Mouse (Mus musculus): Measurements from ENCODE around the gene Trabd2b.

The Trabd2b gene

DNA sequence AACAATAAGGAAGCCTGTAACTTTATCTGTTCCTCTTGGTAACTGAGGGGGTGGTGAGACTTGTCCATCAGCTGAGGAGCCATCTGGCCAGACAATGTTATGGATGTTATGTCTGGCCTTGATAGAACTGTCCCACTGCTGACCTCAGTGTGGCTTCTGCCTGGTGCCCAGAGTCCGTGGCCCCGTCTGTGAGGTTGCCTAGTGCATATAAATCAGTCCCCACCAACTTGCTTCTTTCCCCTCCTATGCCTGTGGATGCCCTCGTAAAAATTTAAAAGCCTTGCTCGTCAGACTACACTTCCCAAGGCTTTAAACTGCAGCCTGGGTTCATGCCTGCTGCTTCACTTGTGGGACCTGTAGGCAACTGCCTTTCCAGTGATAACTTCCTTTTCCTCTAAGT, 85.6 kb downstream of the Trabd2b start:
- no peak for DNase-seq (ENCODE audit: low spot score in 2 of 2)

DNA sequence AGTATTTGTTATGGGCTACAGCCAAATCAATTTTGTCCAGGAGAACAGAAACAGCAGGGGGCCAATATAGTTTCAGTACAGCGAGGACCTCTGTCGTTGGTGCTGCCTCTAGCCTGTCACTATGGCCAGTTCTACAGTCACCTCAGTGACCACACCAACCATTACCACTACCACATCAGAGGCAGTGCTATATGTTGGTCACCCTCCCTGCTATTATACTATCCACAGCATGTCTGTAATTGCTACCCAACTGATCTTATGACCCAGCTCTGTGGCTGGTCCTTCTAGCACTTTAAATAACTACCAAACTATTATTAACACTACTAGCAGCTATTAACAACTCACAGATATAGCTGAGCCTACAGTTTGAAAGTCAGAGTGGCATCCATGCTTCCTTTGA, 87.5 kb downstream of the Trabd2b start:
- DNase-seq (ENCODE audit: low spot score in 2 of 2): no peak

DNA sequence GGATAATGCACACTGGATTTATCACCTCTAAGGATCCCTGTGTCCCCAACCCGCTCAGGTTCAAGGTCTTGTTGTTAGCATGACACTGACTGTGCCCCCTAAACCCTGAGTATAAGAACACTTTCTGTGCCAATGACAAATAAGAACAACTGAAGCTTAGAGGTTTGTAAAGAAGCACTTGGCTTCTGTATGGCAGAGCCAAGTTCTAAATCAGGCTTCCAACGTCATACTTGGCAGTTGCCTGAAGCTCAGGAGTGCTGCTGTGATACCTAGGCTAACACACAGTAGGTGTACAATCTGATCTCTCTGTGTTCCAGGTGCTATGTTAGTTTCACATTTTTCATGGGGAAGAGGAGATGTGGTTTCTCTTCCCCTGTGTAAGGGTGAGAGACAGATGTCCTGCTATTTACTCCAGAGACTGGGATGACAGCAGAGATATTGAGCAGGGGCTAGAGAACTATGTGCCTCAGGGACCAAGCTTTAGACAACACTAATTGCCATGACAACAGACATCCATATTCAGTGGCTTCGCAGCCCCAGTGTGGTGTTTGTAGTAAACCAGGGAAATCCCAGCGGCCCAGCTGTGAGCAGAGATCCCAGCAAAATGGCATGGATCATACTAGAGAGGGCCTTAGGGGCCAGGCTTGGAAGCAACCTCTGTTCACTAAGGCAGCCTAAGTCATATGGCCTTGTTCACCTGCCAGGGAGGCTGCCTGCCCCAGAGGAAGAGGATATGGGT, 89.3 kb downstream of the Trabd2b start:
- DNase-seq (ENCODE audit: low spot score in 2 of 2): no peak

DNA sequence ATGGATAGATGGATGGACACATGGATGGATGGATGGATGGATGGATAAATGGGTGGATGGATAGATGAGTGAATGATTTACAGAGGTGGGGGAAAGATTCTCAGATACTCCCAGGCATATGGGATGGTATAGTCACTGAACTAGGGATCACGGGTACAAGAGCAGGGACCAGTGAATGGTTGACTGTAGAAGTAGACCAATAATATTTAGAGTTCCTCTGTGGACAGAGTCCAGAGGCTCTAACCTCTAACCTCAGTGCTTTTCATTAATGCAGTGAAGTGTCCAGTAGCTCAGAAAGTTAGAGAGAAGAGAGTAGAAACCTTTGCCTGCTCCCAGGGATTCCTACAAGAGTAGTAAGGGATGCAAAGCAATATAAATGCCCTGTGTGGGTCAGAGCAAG, 93.1 kb downstream of the Trabd2b start:
- DNase-seq (ENCODE audit: low spot score in 2 of 2): no peak

DNA sequence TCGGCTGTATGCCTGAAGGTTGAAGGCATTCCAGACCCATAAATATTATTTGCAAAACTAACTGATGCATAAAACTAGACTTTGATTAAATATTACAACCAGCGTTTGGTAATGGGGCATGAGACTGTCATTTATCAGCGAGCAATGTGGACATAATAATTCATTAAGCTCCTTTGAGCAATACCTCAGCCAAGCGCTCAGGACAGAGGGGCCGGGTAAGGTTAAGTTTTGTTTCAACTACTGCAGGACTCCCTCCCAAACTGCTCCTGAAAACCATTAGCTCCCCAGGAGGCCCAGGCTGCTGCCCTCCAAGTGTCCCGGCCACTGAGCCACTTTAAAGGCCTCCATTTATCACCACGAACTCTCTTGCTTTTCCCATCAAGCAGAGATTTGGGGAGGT, 93.8 kb downstream of the Trabd2b start:
- no peak for DNase-seq (ENCODE audit: low spot score in 2 of 2)

DNA sequence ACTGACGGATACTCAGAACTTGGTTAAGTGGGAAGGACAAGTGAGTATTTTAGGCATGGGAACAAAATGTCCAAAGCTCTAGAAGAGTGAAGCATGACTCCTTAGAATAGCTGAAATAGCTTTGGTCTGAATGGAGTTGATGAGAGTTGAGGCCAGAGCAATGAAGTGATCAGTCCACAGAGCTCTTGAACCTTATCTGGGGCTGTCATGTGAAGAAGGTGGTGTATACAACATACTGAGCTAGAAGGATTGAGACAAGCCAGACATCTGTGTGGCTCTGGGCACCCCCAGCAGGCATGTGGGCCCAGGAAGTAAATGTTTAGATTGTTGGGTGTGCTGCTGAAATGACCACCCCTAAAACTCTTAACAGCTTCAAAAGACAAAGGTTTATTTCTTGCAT, 94.5 kb downstream of the Trabd2b start:
- no peak for DNase-seq (ENCODE audit: low spot score in 2 of 2)

DNA sequence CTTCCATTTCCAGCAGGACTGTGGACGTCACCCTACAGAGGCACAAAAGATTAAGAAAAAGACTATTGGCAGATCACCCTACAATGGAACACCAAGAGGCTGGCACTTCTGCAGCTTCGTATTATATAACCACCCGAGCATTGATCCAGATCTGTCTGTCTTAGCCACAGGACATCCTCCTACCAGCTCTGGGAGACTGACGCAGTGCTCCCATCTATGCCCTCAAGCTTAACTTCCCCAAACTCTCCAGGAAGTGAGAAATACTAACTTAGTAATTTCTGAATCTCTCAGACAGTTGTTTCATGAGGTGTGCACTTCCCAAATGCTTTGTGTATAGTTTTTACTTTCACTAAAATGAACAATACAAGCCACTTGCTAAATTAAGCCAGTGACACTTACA, 95.1 kb downstream of the Trabd2b start:
- no peak for DNase-seq (ENCODE audit: low spot score in 2 of 2)

DNA sequence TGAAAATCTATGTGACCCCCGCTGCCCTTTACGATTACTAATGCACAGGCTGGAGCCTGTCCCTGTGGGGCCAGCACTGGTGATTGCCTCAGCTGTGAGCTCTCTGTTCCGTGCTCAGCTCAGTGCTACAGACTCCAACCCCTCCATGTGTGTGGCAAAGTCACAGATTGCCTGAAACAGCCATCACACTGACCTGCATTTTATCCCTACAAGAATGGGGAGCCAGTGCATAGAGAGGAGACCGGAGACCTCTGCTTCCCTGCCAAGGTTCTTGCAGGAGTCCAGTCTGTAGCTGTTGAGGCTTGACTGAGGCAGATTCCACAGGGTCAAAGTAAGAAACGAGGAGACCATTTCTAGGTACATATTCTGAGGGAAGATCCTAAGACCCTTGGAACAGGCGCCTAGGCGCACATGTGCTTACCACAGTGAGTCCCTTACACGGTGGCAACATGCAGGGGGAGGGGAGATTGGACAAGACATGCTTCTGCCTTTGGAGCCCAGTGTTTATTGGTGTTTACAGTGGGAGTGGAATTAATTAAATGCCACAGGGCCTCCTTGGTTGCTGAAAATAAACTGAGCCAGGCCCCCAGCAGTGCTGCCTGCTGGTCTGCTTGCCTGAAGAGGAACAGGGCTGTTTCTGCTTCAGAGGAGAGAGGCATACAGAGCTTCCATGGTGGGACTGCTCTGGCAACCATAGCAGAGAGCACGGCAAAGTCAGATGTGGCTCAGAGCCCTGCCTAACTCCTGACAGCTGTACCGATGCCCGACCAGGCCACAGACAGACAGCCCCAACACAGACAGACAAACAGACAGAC, 97.9 kb downstream of the Trabd2b start:
- no peak for DNase-seq (ENCODE audit: low spot score in 2 of 2)

DNA sequence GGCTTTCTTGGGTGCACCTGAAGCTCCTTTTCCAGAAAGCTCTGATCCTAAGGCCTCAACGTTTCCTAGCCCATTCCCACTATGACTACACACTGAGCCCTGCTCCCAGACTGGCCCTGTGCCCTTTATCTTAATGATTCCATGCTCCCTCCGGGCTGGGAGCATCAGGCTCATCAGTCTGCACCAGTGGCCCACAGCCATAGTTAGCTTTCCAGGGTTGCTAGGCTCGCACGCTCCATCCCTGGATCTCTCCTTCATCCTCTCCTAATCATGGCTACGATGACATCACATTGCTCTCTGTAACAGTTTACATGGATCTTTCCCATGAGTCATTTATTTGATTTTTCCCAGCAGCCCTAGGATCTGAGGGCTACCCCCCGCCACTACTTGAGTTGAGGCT, 103.1 kb downstream of the Trabd2b start:
- no peak for DNase-seq (ENCODE audit: low spot score in 2 of 2)

DNA sequence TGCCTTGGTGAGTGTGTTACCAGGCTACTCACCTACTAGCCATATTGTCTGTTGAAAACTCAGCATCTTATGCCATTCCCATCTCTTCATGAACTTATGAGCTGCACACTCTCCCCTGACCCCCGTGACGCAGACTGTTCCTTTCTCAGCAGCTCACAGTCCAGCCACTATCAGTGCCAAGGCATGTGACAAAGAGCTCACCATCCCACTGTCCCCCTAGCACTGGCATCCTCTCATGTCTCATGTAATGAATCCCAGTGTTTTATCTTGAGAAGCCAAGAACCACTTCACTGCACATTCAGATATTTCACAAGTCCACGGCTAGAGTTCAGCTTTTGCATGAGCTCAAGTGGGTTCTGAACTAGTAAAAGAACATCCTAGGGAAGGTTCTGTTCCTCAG, 105.1 kb downstream of the Trabd2b start:
- no peak for DNase-seq (ENCODE audit: low spot score in 2 of 2)

DNA sequence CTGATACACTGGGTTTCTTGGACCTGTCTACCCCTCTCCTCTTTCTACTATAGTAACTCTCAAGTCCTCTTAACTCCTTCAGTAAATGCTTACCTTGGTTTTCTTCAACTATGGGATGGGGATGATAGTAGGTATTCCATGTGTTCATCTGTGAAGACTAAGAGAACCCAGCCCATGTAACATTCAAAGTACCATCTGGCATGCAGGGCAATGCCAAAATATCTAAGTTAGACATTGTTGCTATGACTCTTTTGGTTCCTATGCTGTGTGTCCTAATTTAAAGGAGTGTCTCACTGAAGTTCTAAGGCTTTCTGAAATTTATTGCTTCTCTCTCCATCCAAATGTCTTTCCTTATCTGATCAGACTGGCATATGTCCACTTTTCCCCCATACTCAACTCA, 106.6 kb downstream of the Trabd2b start:
- DNase-seq (ENCODE audit: low spot score in 2 of 2): no peak

DNA sequence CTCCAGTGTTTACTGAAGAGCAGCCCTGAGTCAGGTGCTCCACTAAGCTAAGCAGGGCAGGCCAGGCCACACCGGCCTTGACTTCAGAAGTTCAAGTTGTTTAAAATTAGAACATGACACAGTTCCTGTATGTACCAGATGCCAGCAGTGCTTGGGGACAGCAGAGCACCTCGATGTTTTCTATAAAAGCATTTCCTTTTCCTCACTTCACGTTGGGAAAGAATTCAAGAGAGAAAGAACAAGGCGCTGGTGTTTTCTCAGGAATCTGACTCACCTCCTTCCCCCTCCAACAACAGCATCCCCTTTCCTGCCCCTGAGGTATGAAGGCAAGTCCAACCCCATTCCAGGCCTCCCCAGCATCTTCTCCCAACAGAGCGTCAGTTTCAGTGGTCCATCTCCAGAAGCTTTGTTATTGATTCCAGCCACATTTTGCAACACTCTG, 108.8 kb downstream of the Trabd2b start:
- DNase-seq (ENCODE audit: low spot score in 2 of 2): no peak

DNA sequence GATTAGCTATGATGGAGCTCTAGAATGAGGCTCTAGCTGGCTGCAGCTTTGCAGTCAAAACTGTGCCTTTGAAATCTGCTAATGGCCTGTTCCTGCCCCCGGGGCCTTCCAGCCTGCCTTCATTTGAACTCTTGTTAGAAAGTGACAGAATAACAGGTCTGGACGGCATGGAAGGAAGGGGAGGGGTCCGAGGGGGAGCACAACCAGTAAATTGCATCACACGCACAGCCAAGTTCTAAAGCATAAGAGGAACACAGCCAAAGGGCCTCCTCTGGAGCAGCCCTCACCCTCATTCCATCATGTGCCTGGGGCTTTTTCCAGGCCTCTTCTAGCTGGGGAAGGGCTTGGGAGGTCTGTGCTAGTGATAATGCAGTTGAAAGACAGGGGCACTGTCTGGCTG, 110.1 kb downstream of the Trabd2b start:
- DNase-seq (ENCODE audit: low spot score in 2 of 2): peak in 1 of 2 experiments; percentile 19

DNA sequence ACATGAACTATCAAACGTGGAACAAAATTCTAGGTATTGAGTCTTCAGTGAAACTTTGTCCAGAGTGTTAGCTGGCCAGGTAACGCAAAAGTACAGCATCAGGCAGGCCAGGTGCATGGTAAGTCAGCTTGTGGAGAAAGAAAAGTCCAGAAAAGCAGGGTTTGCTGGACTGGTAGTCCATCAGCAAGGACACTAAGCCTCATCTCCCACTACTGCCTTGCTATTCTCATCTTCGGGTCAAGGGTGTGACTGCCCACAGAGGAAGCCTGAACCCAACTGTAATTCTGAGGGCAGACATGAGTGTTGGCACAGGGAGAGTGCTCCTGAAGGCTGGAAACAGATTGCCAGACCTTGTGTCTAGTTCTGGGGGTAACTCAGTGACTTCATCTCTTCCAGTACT, 111.5 kb downstream of the Trabd2b start:
- no peak for DNase-seq (ENCODE audit: low spot score in 2 of 2)

DNA sequence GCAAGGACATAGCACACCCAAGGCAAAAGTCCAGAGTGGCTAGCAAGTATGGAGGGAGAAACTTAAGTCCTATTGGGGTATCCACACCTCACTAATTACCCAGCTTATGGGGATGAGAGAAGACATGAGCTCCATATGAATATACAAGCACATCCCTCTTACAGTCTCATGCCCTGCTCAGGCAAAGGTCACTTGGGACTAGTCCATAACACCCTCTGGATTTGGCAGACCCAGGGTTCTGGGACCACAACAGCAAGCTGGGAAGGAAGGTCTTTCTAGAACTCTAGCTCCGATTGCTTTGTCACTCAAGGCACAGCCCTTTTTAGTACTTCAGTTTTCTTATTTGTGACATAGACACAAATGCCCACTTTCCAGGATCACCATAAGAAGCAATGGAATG, 112.0 kb downstream of the Trabd2b start:
- DNase-seq (ENCODE audit: low spot score in 2 of 2): no peak

DNA sequence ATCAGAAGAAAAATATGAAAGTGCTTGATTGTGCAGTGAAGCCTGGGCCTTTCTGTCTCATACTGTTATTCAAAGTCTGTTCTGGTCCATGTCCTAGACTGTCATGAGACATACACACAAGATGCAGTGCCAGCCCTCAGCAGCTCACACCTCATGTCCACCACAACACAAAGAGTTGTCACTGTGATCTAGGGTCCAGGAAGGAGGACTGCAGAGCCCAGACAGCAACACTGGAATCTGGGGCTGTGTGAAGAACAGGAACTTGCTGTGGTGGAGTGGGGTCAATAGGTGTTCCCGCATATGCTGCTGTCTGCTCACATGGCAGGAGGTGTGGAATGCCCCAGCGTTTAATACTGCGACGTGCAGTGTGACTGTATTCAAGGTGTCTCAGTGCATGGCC, 112.8 kb downstream of the Trabd2b start:
- DNase-seq (ENCODE audit: low spot score in 2 of 2): no peak

DNA sequence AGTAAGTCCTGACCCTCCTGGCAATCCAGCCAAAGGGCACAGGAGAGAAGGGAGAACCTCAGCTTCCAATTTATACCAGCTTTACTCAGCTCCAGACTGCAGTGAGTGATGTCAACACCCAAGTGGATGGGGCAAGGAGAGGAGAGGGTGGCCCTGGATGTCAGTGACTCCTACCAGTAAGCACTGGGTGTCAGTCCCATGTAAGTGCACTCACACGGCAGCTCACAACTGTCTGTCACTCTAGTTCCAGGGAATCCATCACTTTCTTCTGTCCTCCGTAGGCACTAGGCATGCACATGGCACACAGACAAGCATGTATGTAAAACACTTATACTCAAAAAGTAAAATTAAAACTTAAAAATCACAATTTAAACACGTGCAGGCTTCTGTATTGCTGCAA, 113.4 kb downstream of the Trabd2b start:
- no peak for DNase-seq (ENCODE audit: low spot score in 2 of 2)

DNA sequence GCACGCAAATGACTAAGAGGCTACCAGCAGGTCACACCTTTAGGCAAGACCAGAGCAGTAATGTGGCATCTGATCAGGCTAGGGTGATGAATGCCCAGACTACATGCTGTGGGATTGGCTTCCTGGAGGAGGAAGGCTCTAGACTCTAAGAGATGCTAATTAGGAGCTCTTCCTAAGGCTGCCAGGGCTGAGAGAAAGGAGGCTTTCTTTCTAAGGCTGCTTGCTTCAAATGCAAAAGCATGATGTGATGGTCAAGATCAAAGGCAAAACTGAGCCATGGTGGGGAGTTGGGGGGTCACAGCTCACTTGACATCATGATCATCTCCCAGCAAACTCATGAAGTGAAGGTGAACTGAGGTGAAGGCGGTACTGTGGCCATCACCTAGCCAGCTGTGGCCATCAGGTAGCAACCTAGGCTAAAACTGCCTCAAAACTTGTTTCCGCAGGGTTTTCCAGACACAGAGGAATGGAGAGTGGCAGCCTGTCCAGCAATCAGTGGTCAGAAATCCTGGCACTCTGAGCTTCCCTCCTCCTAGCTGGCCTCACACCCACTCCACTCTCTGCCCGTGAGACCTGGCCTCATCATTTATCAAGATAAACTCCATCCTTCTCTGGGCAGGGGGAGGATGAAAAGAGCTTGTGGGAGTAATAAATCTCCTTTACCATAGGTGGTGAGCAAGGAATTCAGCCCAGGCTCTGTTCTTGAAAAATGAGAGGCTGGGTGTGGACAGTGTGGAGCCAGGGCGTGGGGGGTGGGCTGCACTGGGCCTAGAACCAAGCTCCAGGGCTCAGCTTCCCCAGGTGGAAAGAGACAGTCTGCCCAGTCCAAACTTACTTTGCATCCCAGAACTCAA, 117.0 kb downstream of the Trabd2b start:
- no peak for DNase-seq (ENCODE audit: low spot score in 2 of 2)

DNA sequence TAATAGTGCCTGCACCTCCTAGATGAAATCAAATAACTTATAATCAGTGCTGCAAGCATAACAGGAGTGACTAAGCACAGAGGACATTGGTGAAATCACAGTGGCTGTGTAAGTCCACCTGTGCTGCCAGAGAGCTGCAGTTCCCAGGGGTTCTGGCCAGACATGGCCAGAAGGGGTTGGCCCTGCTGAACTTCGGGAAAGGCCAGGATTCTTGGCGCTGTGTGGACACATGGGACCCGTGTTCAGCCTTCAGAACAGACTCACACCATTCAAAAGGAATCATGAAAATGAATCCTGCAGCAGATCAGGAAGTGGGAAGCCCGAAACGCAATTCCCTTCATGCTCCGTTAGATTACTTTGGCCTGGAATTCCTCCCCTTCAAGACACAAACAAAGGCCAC, 125.1 kb downstream of the Trabd2b start:
- no peak for DNase-seq (ENCODE audit: low spot score in 2 of 2)

DNA sequence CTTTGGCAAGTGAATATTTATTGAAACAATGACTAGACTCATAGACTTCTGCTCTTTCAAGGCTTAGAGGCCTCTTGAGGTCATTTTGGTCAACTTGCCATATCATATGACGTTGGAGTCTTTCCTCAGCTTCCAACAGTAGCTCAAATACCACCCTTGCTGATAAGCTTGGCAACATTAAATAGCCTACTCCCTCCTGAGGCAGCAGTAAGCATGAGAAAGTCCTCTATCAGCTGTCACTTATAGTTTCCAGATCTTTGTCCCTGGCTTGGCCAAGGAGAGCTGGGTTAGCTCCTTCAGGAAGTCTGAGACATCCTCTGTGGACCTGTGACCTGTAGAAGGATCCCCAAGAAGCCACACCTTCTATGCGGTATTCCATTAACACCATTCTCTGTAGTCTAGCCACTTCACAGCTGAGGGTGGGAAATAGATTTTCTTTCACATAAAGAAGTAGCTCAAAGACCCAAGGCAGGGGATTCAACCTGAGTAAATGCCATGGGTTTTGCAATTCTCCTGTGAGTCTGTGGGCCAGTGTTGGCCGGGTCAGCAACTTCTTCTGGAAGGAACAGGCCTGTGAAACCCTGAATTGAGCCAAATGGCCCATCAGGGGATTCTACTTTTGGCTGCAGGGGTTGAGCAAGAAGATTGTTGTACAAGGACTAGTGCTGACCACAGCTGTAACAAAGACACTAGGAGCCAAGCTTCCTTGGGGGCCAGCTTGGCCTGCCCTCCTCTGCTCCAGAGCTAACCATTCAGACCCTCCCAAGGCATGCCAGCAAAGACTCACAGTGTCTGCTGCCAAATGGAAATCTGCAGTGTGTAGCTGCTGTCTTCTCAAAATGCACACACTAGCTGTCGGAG, 127.6 kb downstream of the Trabd2b start:
- DNase-seq (ENCODE audit: low spot score in 2 of 2): peak; percentile 20 to 77

DNA sequence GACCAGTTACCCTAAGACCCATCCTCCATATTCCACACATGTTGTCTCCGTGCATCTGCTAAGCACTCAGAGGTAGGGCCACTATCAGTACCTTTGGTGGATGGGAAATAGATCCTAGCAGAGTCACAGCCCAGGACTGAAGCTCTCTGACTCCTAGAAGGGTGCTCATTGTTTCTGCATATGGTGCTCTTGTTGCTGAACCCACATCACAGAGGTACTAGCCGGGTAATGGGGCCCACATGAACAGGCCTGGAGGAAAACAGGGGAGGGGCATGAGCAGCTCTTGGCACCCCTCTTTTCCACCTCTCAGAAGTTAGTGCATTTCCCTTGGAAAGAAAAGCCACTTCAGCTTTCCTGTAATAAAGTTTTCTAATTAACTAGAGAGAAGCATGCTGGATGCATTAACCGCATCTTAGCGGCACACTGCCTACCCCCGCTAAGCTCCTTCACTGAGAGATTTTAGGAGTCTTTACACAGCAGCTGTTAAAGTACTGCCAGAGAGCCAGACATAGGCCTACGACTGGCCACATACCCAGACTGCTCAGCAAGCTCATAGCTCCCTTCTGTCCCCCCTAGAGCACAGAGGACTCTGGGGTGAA, 131.0 kb downstream of the Trabd2b start:
- no peak for DNase-seq (ENCODE audit: low spot score in 2 of 2)

All from urinary bladder, postnatal 36 days (tissue).